Mouse (Mus musculus) liver, embryonic 13.5 days (tissue): Measurements from ENCODE around the gene Neu1. TPM values are rescaled to one million over a fixed set of nuclear protein-coding genes. Genes with fewer than 3 reads are reported as not detected.

ENCODE experiments used
- ATAC-seq: fragments of 200-750 bp; cut with Nextera tagmentation; 2 replicates; pipeline ENCODE4 v1.8.0; 2017; ENCODE audit warnings: low read depth, mild to moderate bottlenecking, moderate number of reproducible peaks, moderate library complexity
- DNase-seq: peaks from one replicate; pipeline ENCODE4 v3.0.0; 2022
- H3K27ac ChIP-seq: fragments of 300-500 bp; sonication (generic); 2 replicates; pipeline ENCODE4 v1.5.1; 2015; ENCODE audit warnings: moderate library complexity, mild to moderate bottlenecking, inconsistent platforms
- H3K27me3 ChIP-seq: fragments of 300-500 bp; sonication (generic); 2 replicates; pipeline ENCODE4 v1.6.1; 2015; ENCODE audit warnings: mild to moderate bottlenecking, inconsistent platforms
- H3K36me3 ChIP-seq: fragments of 300-500 bp; sonication (generic); 2 replicates; pipeline ENCODE4 v1.6.1; 2015; ENCODE audit warnings: mild to moderate bottlenecking, inconsistent platforms
- H3K4me1 ChIP-seq: fragments of 300-500 bp; sonication (generic); replicated peaks from 2 replicates; pipeline ENCODE4 v1.6.1; 2015; ENCODE audit warnings: inconsistent platforms
- H3K4me2 ChIP-seq: fragments of 300-500 bp; sonication (generic); 2 replicates; pipeline ENCODE4 v1.6.1; 2015; ENCODE audit warnings: inconsistent platforms, mild to moderate bottlenecking, moderate library complexity
- H3K4me3 ChIP-seq: fragments of 300-500 bp; sonication (generic); replicated peaks from 2 replicates; pipeline ENCODE4 v1.5.1; 2015; ENCODE audit warnings: mild to moderate bottlenecking, inconsistent platforms
- H3K9ac ChIP-seq: fragments of 300-500 bp; sonication (generic); 2 replicates; pipeline ENCODE4 v1.6.1; 2015; ENCODE audit warnings: mild to moderate bottlenecking, inconsistent platforms
- H3K9me3 ChIP-seq: fragments of 300-500 bp; sonication (generic); replicated peaks from 2 replicates; pipeline ENCODE4 v1.6.1; 2016; ENCODE audit warnings: inconsistent platforms
- WGBS: fragments of 180-500 bp; shearing (Covaris S2); methylation state at CpG from one replicate; pipeline ENCODE4 v1.1.7; 2015; ENCODE audit not compliant: insufficient replicate concordance; 5-methylcytosine and 5-hydroxymethylcytosine counted together
- polyA plus RNA-seq: library from polyadenylated mRNA; unstranded; fragments of >200 nt; fragmentation: Nextera tagmentation; extraction: Ambion mirVana; gene quantifications from 2 replicates; pipeline ENCODE4 v1.2.1, GENCODE M21; 2015

Gene Neu1
- polyA plus RNA-seq, result 14.2 and 15.2 TPM in 2 replicates

- ATAC-seq (peak; percentile 93), DNase-seq (peak; percentile 95)
- Histone ChIP-seq H3K4me3 (peak within 1 kb of the TSS; percentile 76), H3K4me1 (peaks cover 53% of the 10 kb centered on the region), H3K36me3 (peaks cover 6% of the 10 kb centered on the region; the same call in 1 of the 2 replicates), H3K9ac (peak within 1 kb of the TSS; percentile 82), H3K27ac (peak within 1 kb of the TSS; percentile 65), H3K27me3 (no peaks in the 10 kb centered on the region), H3K4me2 (peak within 1 kb of the TSS; percentile 97), H3K9me3 (no peaks in the 10 kb centered on the region)
- under 1% methylated on average over 37 of the region's 38 CpGs for WGBS
Measured at GRCm38 (mm10) chr17:34931061-34931734, at the start of gene Neu1. TSS of gene Neu1 (plus strand) at chr17:34931253.

- whole genome bisulfite sequencing, result 24% methylated on average over 15 of the region's 15 CpGs
- DNase-seq, result no peak
- peak within 1 kb of the TSS; percentile 29; the same call in 1 of the 2 replicates for H3K27ac ChIP-seq
- no peaks in the 10 kb centered on the region for H3K9me3 ChIP-seq
- peak within 1 kb of the TSS; percentile 36 for H3K9ac ChIP-seq
- peak within 1 kb of the TSS; percentile 59 for H3K4me2 ChIP-seq
- ATAC-seq, result peak; percentile 55; the same call in 1 of the 2 replicates
- H3K4me3 ChIP-seq, result peak within 1 kb of the TSS; percentile 44
- no peaks in the 10 kb centered on the region for H3K27me3 ChIP-seq
- no peaks in the 10 kb centered on the region for H3K36me3 ChIP-seq
- peaks cover 37% of the 10 kb centered on the region for H3K4me1 ChIP-seq
Measured at GRCm38 (mm10) chr17:34881683-34882310, 49.3 kb upstream of the Neu1 start, which contains the start of gene Gm20547. TSS of gene Gm20547 (minus strand) at chr17:34882042.

GRCm38 (mm10) chr17:34883332-34883731 is 47.7 kb upstream of the Neu1 start:
- H3K4me3 ChIP-seq, result no peak overlapping the region
- no peak overlapping the region for H3K27ac ChIP-seq
- peaks cover 37% of the 10 kb centered on the region for H3K4me1 ChIP-seq
- WGBS, result 55% methylated on average over 3 of the region's 3 CpGs
- H3K9me3 ChIP-seq, result no peaks in the 10 kb centered on the region
- H3K36me3 ChIP-seq, result no peaks in the 10 kb centered on the region
- no peak overlapping the region for H3K9ac ChIP-seq
- ATAC-seq (no peak), DNase-seq (no peak)
- H3K4me2 ChIP-seq, result no peak overlapping the region
- no peaks in the 10 kb centered on the region for H3K27me3 ChIP-seq

- WGBS, result 30% methylated on average over 6 of the region's 6 CpGs
- 0 out of 2 replicates have a peak overlapping the region, but pooled peaks have one; percentile 2 for H3K4me2 ChIP-seq
Measured at GRCm38 (mm10) chr17:34884704-34885103, 46.3 kb upstream of the Neu1 start.

GRCm38 (mm10) chr17:34885615-34886014 is 45.4 kb upstream of the Neu1 start:
- no peaks in the 10 kb centered on the region for H3K36me3 ChIP-seq
- no peak overlapping the region for H3K4me3 ChIP-seq
- H3K9me3 ChIP-seq, result no peaks in the 10 kb centered on the region
- H3K4me1 ChIP-seq, result peaks cover 37% of the 10 kb centered on the region
- DNase-seq, result no peak
- no peak overlapping the region for H3K9ac ChIP-seq
- H3K27ac ChIP-seq, result no peak overlapping the region
- WGBS, result 70% methylated on average over 3 of the region's 3 CpGs
- no peak overlapping the region for H3K4me2 ChIP-seq
- ATAC-seq, result no peak
- no peaks in the 10 kb centered on the region for H3K27me3 ChIP-seq

More at GRCm38 (mm10) chr17:34884704-34885103, 46.3 kb upstream of the Neu1 start:
- H3K27ac ChIP-seq, result no peak overlapping the region
- H3K4me3 ChIP-seq, result no peak overlapping the region
- no peak overlapping the region for H3K9ac ChIP-seq
- ATAC-seq (peak; percentile 40; the same call in 1 of the 2 replicates), DNase-seq (no peak)
- H3K9me3 ChIP-seq, result no peaks in the 10 kb centered on the region
- H3K27me3 ChIP-seq, result no peaks in the 10 kb centered on the region
- peaks cover 37% of the 10 kb centered on the region for H3K4me1 ChIP-seq
- no peaks in the 10 kb centered on the region for H3K36me3 ChIP-seq

DNA sequence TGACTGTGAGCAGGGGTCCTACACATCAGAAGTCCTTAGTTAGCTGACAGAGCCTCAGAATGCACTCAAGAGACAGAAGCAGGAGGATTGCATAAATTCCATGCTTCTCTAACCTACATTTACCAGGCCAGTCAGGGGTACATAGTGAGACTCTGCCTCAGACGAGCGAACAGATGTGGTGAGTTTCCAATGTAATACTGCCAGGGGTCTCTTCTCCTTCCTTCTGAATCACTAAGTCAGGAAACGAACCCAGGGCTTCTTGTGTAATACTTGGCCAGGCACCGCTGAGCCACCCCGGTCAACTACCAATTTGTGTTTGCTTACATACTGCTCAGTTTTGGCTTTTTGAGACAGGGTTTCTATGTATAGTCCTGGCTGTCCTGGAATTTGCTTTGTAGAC is 43.1 kb upstream of the Neu1 start:
- H3K9me3 ChIP-seq, result no peaks in the 10 kb centered on the region
- DNase-seq (no peak), ATAC-seq (no peak)
- no peak overlapping the region for H3K9ac ChIP-seq
- no peak overlapping the region for H3K4me3 ChIP-seq
- 56% methylated on average over 5 of the region's 5 CpGs for WGBS
- peaks cover 32% of the 10 kb centered on the region for H3K4me1 ChIP-seq
- H3K27ac ChIP-seq, result no peak overlapping the region
- no peak overlapping the region for H3K4me2 ChIP-seq
- H3K36me3 ChIP-seq, result no peaks in the 10 kb centered on the region
- no peaks in the 10 kb centered on the region for H3K27me3 ChIP-seq

GRCm38 (mm10) chr17:34890074-34890743 is 40.8 kb upstream of the Neu1 start:
- no peak overlapping the region for H3K27ac ChIP-seq
- no peaks in the 10 kb centered on the region for H3K36me3 ChIP-seq
- H3K4me1 ChIP-seq, result peaks cover 33% of the 10 kb centered on the region
- H3K27me3 ChIP-seq, result no peaks in the 10 kb centered on the region
- WGBS, result 79% methylated on average over 12 of the region's 12 CpGs
- ATAC-seq, result no peak
- no peaks in the 10 kb centered on the region for H3K9me3 ChIP-seq
- no peak for DNase-seq
- H3K4me2 ChIP-seq, result no peak overlapping the region
- no peak overlapping the region for H3K9ac ChIP-seq
- H3K4me3 ChIP-seq, result no peak overlapping the region

DNA sequence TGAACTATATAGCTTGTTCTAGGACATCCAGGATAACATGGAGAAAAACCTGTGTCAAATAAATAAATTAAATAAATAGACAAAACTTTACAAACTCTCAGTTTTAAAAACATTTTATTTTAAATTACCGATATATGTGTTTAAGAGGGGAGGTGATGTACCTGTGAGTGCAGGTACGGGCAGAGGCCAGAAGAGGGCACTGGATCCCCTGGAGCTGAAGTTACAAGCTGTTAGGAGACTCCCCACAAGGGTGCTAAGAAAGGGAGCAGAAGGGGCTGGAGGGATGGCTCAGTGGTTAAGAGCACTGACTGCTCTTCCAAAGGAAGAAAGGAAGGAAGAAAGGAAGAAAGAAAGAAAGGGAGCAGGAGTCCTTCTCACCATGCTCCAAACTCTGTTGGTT is 39.7 kb upstream of the Neu1 start:
- peaks cover 37% of the 10 kb centered on the region for H3K4me1 ChIP-seq
- H3K27ac ChIP-seq, result no peak overlapping the region
- no peak for ATAC-seq

DNA sequence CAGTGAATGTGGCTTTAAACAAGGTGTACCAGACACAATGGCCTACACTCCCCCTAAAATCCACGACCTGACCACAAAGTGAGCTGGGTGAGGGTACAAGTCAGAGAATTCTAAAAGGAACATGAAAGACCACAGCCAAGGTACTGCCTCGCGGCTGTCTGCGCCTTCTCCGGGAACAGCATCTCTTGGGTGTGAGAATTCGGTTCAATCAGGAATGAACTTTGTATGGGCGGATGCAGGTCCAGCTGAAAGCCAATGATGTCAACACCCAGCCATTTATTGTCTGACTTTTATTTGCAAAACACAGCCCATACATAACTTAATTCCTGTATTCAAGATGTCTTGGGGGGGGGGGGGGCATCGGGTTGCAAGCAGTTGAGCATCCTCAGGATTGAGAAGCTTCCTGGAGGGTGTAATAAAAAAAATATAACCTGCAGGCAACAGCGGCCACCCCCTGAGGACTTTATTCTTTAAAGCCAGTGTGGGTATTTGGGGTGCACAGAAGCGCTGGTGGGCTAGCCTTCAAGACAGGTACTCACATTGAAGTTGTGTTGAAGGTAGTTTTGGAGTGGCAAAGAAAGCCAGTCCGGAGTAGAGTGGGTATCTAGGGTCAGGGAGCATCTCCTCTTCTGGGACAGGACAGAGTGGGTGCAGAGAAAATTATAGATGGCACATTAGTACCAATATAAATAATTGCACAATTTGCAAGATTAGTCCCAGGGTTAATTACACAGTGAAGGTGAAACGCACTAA is 37.8 kb upstream of the Neu1 start:
- Histone ChIP-seq H3K4me3 (peak overlapping the region; percentile 74), H3K9ac (peak overlapping the region; percentile 86), H3K4me2 (peak overlapping the region; percentile 98), H3K27me3 (no peaks in the 10 kb centered on the region), H3K36me3 (peaks cover 10% of the 10 kb centered on the region), H3K9me3 (no peaks in the 10 kb centered on the region), H3K4me1 (peaks cover 56% of the 10 kb centered on the region), H3K27ac (peak overlapping the region; percentile 81)
- ATAC-seq (no peak), DNase-seq (no peak)
- WGBS, result 76% methylated on average over 12 of the region's 12 CpGs

More for the DNA sequence above, 39.7 kb upstream of the Neu1 start:
- WGBS, result 90% methylated on average over 2 of the region's 2 CpGs
- Histone ChIP-seq H3K9ac (no peak overlapping the region), H3K9me3 (no peaks in the 10 kb centered on the region), H3K4me2 (no peak overlapping the region), H3K36me3 (peaks cover 8% of the 10 kb centered on the region), H3K4me3 (no peak overlapping the region), H3K27me3 (no peaks in the 10 kb centered on the region)
- no peak for DNase-seq

- H3K4me1 ChIP-seq, result peaks cover 62% of the 10 kb centered on the region
- peak overlapping the region; percentile 88 for H3K27ac ChIP-seq
- peak overlapping the region; percentile 74 for H3K4me3 ChIP-seq
- peak overlapping the region; percentile 98 for H3K4me2 ChIP-seq
- DNase-seq (peak; percentile 86), ATAC-seq (peak; percentile 82)
- under 1% methylated on average over 51 of the region's 51 CpGs for WGBS
- peaks cover 10% of the 10 kb centered on the region for H3K36me3 ChIP-seq
- H3K9ac ChIP-seq, result peak overlapping the region; percentile 86
- no peaks in the 10 kb centered on the region for H3K27me3 ChIP-seq
- H3K9me3 ChIP-seq, result no peaks in the 10 kb centered on the region
Measured at GRCm38 (mm10) chr17:34894074-34894597, 36.9 kb upstream of the Neu1 start.
